Mouse (Mus musculus): ENCODE measurements around the gene Bysl. TPM values are rescaled to one million over a fixed set of nuclear protein-coding genes. Genes with fewer than 3 reads are reported as not detected.

Gene Bysl
- polyA plus RNA-seq, 1 experiment: 3.4 TPM

DNA sequence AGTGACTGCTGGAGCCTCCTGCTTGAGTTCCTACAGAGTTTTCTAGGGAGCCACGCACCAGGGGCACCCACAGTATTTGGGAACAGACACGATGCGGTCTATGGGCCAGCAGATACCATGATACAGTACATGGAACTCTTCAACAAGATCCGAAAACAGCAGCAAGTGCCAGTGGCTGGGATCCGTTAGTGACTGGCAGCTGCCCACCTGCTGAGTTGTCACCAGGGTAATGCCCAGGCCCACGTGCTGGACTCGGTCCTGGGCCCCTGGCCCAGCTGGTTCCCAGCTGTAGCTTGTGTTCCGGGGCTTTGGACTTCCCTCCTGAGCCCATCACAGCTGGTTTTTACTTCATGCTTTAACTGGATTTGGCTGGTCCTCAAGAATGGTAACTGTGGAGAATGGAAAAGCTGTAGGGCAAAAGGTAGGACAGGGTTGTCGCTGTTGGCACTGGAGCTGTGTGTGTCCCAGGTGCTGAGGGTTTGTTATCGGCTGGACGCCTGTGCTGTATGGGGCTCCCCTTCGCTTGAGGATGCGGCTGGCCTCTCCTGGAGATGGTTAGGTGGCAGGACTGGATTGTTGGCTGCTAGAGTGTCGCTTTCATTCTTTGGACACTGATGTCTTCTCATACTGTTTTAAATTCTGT lies 11.7 kb upstream of the Bysl start:
- Histone ChIP-seq H3K4me3 (replicated peaks) (no peak overlapping the region), H3K36me3 (ENCODE audit: control insufficient read depth) (peaks cover 95% of the 10 kb centered on the region), H3K9me3 (ENCODE audit: control insufficient read depth, low read length) (peaks cover 11% of the 10 kb centered on the region), H3K4me1 (ENCODE audit: control insufficient read depth) (peaks cover 30% of the 10 kb centered on the region), H3K27me3 (ENCODE audit: control insufficient read depth) (no peaks in the 10 kb centered on the region)
- TF ChIP-seq GATA1 (IDR thresholded peaks at IDR 0.05; ENCODE audit: low read length) (no peak), TAL1 (IDR thresholded peaks at IDR 0.05; ENCODE audit: low read length) (no peak)

DNA sequence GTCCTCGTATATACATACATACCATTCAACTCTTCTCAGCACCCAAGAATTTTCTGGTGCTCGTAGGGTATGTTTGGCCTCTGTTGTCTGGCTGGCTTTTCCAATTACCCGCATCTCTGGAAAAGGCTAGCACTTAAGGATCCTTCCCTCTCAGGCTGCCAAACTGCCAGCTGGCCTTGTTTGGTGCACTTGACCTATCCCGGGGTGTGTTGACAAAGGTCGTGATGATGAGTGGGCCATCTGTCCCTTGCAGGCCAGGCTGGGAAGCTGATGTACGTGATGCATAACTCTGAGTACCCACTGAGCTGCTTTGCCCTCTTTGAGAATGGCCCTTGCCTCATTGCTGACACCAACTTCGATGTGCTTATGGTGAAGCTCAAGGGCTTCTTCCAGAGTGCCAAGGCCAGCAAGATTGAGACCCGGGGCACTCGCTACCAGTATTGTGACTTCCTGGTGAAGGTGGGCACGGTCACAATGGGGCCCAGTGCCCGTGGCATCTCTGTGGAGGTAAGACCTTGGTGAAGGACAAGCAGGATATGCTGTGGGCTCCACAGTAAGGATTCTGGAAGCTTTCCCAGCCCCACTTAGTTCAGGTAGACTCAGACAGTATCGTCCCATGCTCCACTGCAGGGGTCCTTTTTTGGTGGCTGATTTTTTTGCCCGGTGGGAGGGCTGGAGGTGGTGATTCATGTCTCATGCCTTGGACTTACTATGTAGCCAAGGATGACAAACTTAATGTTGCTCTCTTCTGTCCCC lies 7.4 kb upstream of the Bysl start:
- Histone ChIP-seq H3K9me3 (ENCODE audit: control insufficient read depth, low read length) (peaks cover 1% of the 10 kb centered on the region; the same call in 1 of the 2 replicates), H3K36me3 (ENCODE audit: control insufficient read depth) (peaks cover 96% of the 10 kb centered on the region), H3K4me1 (ENCODE audit: control insufficient read depth) (peaks cover 62% of the 10 kb centered on the region), H3K4me3 (replicated peaks) (no peak overlapping the region), H3K27me3 (ENCODE audit: control insufficient read depth) (no peaks in the 10 kb centered on the region)
- TF ChIP-seq TAL1 (IDR thresholded peaks at IDR 0.05; ENCODE audit: low read length): no peak
- no peak for TF ChIP-seq GATA1 (IDR thresholded peaks at IDR 0.05; ENCODE audit: low read length)

DNA sequence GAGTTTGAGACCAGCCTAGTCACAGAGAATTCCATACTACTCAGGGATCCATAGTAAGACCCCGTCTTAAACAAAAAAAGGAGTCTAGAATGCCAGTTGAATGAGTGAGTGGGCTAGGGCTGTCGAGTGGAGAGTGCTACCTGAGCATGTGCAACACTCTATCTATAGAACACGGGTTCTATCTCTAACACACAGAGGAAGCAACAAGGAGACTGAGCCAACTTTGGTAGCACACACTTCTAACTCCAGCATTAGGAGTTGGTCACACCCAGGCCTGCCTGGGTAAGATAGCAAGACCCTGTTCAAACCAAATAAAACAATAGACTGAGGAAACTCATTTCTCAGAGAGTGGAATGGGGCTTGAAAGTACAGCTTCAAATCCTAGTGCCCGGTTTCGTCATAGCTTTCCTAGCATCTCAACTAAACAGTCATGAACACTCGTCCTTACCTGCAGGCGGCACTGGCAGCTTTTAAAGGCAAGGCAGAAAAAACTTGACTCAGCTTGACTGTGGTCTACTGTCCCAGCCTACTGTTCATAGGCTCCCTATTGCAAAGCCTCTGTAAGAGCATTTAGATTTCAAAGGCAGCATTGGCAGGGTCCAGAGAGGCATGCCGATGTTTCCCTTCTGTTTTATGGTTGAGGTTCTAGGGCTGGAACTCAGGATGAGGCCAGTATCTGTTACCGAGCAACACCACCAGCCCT lies 6.5 kb upstream of the Bysl start:
- TF ChIP-seq TAL1 (IDR thresholded peaks at IDR 0.05; ENCODE audit: low read length): peak; percentile 78
- no peak for TF ChIP-seq GATA1 (IDR thresholded peaks at IDR 0.05; ENCODE audit: low read length)
- peaks cover 96% of the 10 kb centered on the region for H3K36me3 ChIP-seq (ENCODE audit: control insufficient read depth)
- H3K4me3 ChIP-seq (replicated peaks): peak overlapping the region; percentile 42
- no peaks in the 10 kb centered on the region for H3K27me3 ChIP-seq (ENCODE audit: control insufficient read depth)
- no peaks in the 10 kb centered on the region for H3K9me3 ChIP-seq (ENCODE audit: control insufficient read depth, low read length)
- H3K4me1 ChIP-seq (ENCODE audit: control insufficient read depth): peaks cover 70% of the 10 kb centered on the region

DNA sequence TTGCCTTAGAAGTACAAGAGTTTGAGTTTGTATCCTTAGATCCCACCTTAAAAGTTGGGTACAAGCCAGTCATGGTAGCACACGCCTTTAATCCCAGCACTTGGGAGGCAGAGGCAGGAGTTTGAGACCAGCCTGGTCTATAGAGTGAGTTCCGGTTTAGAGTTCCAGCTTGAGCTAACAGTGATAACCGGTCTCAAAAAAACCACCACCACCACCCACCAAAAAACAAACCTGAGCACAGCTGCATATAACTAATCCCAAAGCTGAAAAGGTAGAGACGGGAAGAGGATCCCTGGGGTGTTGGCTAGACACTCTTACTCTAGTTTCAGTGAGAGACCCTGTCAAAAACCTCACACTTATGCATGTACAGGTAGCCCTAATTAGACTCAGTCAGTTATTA lies 5.4 kb upstream of the Bysl start:
- H3K9me3 ChIP-seq (ENCODE audit: control insufficient read depth, low read length): no peaks in the 10 kb centered on the region
- peak overlapping the region; percentile 18 for H3K4me3 ChIP-seq (replicated peaks)
- H3K4me1 ChIP-seq (ENCODE audit: control insufficient read depth): peaks cover 80% of the 10 kb centered on the region
- H3K36me3 ChIP-seq (ENCODE audit: control insufficient read depth): peaks cover 90% of the 10 kb centered on the region
- no peaks in the 10 kb centered on the region for H3K27me3 ChIP-seq (ENCODE audit: control insufficient read depth)
- TF ChIP-seq GATA1 (IDR thresholded peaks at IDR 0.05; ENCODE audit: low read length) (no peak), TAL1 (IDR thresholded peaks at IDR 0.05; ENCODE audit: low read length) (no peak)

DNA sequence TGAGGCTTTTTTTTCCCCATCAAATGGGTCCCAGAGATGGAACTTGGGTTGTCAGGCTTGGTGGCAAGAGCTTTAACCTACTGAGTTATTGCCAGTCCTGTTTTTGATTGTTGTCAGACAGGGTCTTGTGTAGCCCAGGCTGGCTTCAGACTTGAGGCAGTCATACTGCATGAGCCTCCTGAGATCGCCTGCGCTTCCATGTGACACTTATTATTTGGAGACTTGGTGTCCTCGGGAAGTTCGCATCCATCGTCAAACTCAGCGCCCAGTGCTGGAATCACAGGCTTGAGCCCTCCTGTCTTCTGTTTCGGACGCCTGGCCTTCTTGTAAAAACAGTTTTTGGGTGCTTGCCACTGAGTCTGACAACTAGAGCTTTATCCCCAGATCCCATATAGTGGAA lies 4.8 kb upstream of the Bysl start:
- Histone ChIP-seq H3K27me3 (ENCODE audit: control insufficient read depth) (no peaks in the 10 kb centered on the region), H3K4me1 (ENCODE audit: control insufficient read depth) (peaks cover 80% of the 10 kb centered on the region), H3K4me3 (replicated peaks) (peak overlapping the region; percentile 19), H3K36me3 (ENCODE audit: control insufficient read depth) (peaks cover 85% of the 10 kb centered on the region), H3K9me3 (ENCODE audit: control insufficient read depth, low read length) (no peaks in the 10 kb centered on the region)
- no peak for TF ChIP-seq GATA1 (IDR thresholded peaks at IDR 0.05; ENCODE audit: low read length)
- TF ChIP-seq TAL1 (IDR thresholded peaks at IDR 0.05; ENCODE audit: low read length): no peak

DNA sequence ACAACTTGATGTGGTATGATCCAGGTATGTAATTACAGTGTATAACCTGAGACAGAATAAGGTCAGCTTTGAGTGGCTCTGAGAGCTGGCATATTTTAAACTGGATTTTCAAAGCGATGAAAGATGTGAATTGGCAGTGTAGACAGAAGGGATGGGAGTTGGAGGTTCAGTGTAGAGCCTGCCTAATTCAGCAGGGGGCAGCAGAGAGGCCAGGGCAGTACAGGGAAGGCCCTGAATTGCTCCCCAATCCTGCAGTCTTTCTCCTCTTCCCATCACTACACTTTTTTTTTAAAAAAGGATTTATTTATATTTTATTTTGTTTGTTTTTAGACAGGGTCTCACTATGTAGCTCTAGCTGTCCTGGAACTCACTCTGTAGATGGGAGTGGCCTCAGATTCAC lies 2.7 kb upstream of the Bysl start:
- Histone ChIP-seq H3K9me3 (ENCODE audit: control insufficient read depth, low read length) (no peaks in the 10 kb centered on the region), H3K4me1 (ENCODE audit: control insufficient read depth) (peaks cover 90% of the 10 kb centered on the region), H3K27me3 (ENCODE audit: control insufficient read depth) (no peaks in the 10 kb centered on the region), H3K36me3 (ENCODE audit: control insufficient read depth) (peaks cover 74% of the 10 kb centered on the region), H3K4me3 (replicated peaks) (no peak overlapping the region)
- TF ChIP-seq GATA1 (IDR thresholded peaks at IDR 0.05; ENCODE audit: low read length) (no peak), TAL1 (IDR thresholded peaks at IDR 0.05; ENCODE audit: low read length) (no peak)

DNA sequence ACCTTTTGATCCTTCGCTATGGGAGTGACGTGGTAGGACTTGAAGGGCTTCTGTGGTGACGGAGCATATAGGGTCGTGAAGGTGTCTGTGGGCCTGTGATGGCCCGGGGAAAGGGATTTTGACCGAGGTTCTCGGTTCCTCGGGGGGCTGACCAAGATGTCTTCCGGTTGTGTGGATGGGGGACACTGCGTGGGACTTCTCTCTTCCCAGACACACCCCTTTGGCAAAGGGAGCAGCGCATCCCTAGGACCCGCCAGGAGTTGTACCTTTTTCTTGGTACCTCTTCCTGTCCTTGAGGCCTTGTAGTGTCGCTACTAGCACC lies 330 bp upstream of the Bysl start:
- Histone ChIP-seq H3K4me1 (ENCODE audit: control insufficient read depth) (peaks cover 91% of the 10 kb centered on the region), H3K9me3 (ENCODE audit: control insufficient read depth, low read length) (no peaks in the 10 kb centered on the region), H3K27me3 (ENCODE audit: control insufficient read depth) (no peaks in the 10 kb centered on the region), H3K4me3 (replicated peaks) (peak overlapping the region; percentile 73), H3K36me3 (ENCODE audit: control insufficient read depth) (peaks cover 77% of the 10 kb centered on the region)
- TF ChIP-seq TAL1 (IDR thresholded peaks at IDR 0.05; ENCODE audit: low read length) (no peak), GATA1 (IDR thresholded peaks at IDR 0.05; ENCODE audit: low read length) (no peak)

DNA sequence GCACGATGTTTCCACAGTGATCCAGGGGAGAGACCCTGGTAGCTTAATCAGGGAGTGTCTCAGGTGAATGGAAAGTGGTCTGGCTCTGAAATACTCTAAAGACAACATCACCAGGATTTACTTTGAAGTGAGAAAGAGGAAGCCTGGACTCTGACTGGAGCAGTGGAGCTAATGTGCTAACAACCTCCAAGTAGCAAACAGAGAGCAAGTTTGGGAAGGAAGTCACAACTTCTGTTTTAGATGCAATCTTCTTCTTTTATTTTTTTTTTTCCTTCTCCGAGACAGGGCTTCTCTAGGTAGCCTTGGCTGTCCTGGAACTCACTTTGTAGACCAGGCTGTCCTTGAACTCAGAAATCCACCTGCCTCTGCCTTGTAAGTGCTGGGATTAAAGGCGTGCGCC lies 2.1 kb downstream of the Bysl start:
- Histone ChIP-seq H3K36me3 (ENCODE audit: control insufficient read depth) (peaks cover 77% of the 10 kb centered on the region), H3K9me3 (ENCODE audit: control insufficient read depth, low read length) (no peaks in the 10 kb centered on the region), H3K27me3 (ENCODE audit: control insufficient read depth) (no peaks in the 10 kb centered on the region), H3K4me3 (replicated peaks) (peak overlapping the region; percentile 73), H3K4me1 (ENCODE audit: control insufficient read depth) (peaks cover 75% of the 10 kb centered on the region)
- TF ChIP-seq GATA1 (IDR thresholded peaks at IDR 0.05; ENCODE audit: low read length) (no peak), TAL1 (IDR thresholded peaks at IDR 0.05; ENCODE audit: low read length) (no peak)

DNA sequence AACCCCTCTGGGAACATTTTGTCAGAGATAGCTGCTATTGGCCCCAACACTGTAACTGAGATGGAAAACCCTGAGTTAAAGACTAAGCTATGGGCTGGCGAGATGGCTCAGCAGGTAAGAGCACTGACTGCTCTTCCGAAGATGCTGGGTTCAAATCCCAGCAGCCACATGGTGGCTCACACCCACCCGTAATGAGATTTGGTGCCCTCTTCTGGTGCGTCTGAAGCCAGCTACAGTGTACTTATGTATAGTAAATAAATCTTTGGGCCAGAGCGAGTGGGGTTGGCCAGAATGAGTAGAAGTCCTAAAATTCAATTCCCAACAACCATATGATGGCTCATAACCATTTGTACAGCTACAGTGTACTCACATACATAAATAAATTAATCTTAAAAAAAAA lies 5.1 kb downstream of the Bysl start:
- TF ChIP-seq GATA1 (IDR thresholded peaks at IDR 0.05; ENCODE audit: low read length) (no peak), TAL1 (IDR thresholded peaks at IDR 0.05; ENCODE audit: low read length) (no peak)
- Histone ChIP-seq H3K4me3 (replicated peaks) (no peak overlapping the region), H3K36me3 (ENCODE audit: control insufficient read depth) (peaks cover 85% of the 10 kb centered on the region), H3K4me1 (ENCODE audit: control insufficient read depth) (peaks cover 64% of the 10 kb centered on the region), H3K9me3 (ENCODE audit: control insufficient read depth, low read length) (no peaks in the 10 kb centered on the region), H3K27me3 (ENCODE audit: control insufficient read depth) (no peaks in the 10 kb centered on the region)
